Mouse (Mus musculus) forebrain, embryonic 15.5 days (tissue): Measurements from ENCODE around the gene Ska3. TPM values are rescaled to one million over a fixed set of nuclear protein-coding genes. Genes with fewer than 3 reads are reported as not detected.
A peak's percentile ranks its signal among the peaks of the same experiment; 100 is the strongest.
"Not testable (repeated sequence)": the region's sequence is repeated elsewhere in the genome, so short reads cannot be mapped to it uniquely, and the experiment has no call there.

ENCODE experiments used
- ATAC-seq: fragments of 200-750 bp; cut with Nextera tagmentation; replicated peaks from 2 replicates; pipeline ENCODE4 v1.8.0; 2017; ENCODE audit warnings: mild to moderate bottlenecking, moderate TSS enrichment, moderate library complexity
- H3K27ac ChIP-seq: fragments of 300-500 bp; sonication (generic); replicated peaks from 2 replicates; pipeline ENCODE4 v1.5.1; 2015; ENCODE audit warnings: mild to moderate bottlenecking, inconsistent platforms
- H3K27me3 ChIP-seq: fragments of 300-500 bp; sonication (generic); 2 replicates; pipeline ENCODE4 v1.6.1; 2015; ENCODE audit warnings: inconsistent platforms
- H3K36me3 ChIP-seq: fragments of 300-500 bp; sonication (generic); 2 replicates; pipeline ENCODE4 v1.6.1; 2015; ENCODE audit warnings: mild to moderate bottlenecking, inconsistent platforms
- H3K4me1 ChIP-seq: fragments of 300-500 bp; sonication (generic); 2 replicates; pipeline ENCODE4 v1.6.1; 2015; ENCODE audit warnings: inconsistent platforms
- H3K4me2 ChIP-seq: fragments of 300-500 bp; sonication (generic); replicated peaks from 2 replicates; pipeline ENCODE4 v1.6.1; 2015; ENCODE audit warnings: mild to moderate bottlenecking, inconsistent platforms
- H3K4me3 ChIP-seq: fragments of 300-500 bp; sonication (generic); 2 replicates; pipeline ENCODE4 v1.5.1; 2015; ENCODE audit warnings: mild to moderate bottlenecking, inconsistent platforms
- H3K9ac ChIP-seq: fragments of 300-500 bp; sonication (generic); replicated peaks from 2 replicates; pipeline ENCODE4 v1.6.1; 2015; ENCODE audit warnings: mild to moderate bottlenecking, inconsistent platforms
- H3K9me3 ChIP-seq: fragments of 300-500 bp; sonication (generic); 2 replicates; pipeline ENCODE4 v1.6.1; 2016; ENCODE audit warnings: inconsistent platforms
- WGBS: fragments of 180-500 bp; shearing (Covaris S2); methylation state at CpG from one replicate; pipeline ENCODE4 v1.1.7; 2015; ENCODE audit warnings: mixed read lengths; 5-methylcytosine and 5-hydroxymethylcytosine counted together
- polyA plus RNA-seq: library from polyadenylated mRNA; unstranded; fragments of >200 nt; fragmentation: Nextera tagmentation; extraction: Ambion mirVana; gene quantifications from 2 replicates; pipeline ENCODE4 v1.2.1, GENCODE M21; 2015

The Ska3 gene
- polyA plus RNA-seq, result 19.3 and 19.8 TPM in 2 replicates

DNA sequence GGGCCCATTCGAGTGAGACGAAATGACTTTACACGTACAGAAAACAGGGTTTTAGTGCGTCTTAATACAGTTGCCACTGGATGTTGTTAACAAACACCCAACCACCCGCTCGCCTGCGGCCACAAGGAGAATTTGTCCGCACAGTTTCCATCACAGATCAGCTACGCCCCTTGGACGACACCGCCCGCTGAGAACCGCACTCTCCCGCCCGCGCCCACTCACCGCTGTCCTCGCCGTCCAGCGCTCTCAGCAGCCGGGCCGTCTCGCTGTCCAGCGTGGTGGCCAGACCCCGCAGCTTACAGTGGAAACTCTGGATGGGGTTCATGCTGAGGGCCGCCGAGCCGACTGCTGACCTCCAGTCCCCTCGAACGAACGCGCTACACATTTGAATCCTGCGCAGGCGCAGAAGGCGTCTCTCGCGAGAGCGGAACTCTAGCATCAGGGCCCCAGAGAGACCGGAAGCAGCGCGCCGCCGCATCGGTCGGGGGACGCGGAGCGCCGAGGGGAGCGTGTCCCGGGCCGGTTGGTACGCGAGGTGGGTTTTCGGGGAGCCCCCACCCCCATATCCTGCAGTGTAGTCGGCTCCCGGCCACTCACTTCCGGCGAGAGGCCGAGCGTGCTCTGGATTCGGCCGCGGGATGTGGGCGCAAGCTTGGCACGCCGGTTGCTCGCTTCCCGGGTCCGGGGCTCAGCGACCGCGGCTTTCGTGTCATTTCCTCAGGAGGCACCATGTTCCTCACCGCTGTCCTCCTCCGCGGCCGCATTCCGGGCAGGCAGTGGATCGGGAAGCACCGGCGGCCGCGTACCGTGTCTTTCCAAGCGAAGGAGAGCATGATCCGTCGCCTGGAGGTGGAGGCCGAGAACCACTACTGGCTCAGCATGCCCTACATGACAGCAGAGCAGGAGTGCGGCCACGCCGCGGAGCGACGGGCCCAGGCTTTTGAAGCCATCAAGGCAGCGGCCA is at the start of gene Ska3, which contains the start of gene Mrpl57:
Ska3 (minus strand) TSS at position 398 of the 964 bp plus-strand sequence.
Mrpl57 (plus strand) TSS at position 447 of the 964 bp plus-strand sequence.
- H3K4me1 ChIP-seq, result peaks cover 25% of the 10 kb centered on the region
- peak within 1 kb of the TSS; percentile 92 for H3K27ac ChIP-seq
- peak; percentile 99 for ATAC-seq
- under 1% methylated on average over 95 of the region's 96 CpGs for WGBS
- H3K9ac ChIP-seq, result peak within 1 kb of the TSS; percentile 86
- no peaks in the 10 kb centered on the region for H3K27me3 ChIP-seq
- H3K4me2 ChIP-seq, result peak within 1 kb of the TSS; percentile 69
- H3K4me3 ChIP-seq, result peak within 1 kb of the TSS; percentile 87
- no peaks in the 10 kb centered on the region for H3K9me3 ChIP-seq
- peaks cover 13% of the 10 kb centered on the region; the same call in 1 of the 2 replicates for H3K36me3 ChIP-seq

DNA sequence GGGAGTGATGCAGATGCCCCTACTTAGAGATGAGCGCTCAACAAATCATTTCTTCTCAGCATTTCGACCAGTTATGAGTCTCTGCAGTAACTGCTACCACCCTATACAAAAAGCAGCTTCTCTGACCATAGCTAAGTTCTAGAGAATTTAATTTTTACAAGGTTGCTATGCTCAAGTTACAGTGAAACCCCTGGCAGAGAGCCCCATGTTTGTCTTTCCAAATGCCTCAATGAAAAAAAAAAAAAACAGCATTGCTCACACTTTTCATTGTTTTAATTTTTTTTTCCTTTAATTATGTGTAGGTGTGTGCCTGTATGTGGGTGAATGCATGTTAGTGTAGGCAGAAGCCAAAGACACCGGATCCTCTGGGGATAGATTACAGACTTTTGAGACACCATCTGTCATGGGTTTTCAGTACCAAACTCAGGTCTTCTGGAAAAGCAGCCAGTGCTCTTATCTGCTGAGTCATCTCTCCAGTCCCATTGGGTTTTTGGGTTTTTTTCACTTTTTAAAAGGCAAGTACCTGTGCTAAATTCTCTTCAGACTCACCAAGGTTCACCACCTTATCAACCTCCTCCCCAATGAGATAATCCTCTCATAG is 40.8 kb upstream of the Ska3 start:
- no peaks in the 10 kb centered on the region for H3K27me3 ChIP-seq
- H3K27ac ChIP-seq, result no peak overlapping the region
- no peaks in the 10 kb centered on the region for H3K4me1 ChIP-seq
- H3K9ac ChIP-seq, result no peak overlapping the region
- WGBS, result 86% methylated on average over 3 of the region's 3 CpGs
- no peak overlapping the region for H3K4me3 ChIP-seq
- H3K4me2 ChIP-seq, result no peak overlapping the region
- peaks cover 30% of the 10 kb centered on the region for H3K36me3 ChIP-seq
- ATAC-seq, result no peak
- H3K9me3 ChIP-seq, result no peaks in the 10 kb centered on the region

DNA sequence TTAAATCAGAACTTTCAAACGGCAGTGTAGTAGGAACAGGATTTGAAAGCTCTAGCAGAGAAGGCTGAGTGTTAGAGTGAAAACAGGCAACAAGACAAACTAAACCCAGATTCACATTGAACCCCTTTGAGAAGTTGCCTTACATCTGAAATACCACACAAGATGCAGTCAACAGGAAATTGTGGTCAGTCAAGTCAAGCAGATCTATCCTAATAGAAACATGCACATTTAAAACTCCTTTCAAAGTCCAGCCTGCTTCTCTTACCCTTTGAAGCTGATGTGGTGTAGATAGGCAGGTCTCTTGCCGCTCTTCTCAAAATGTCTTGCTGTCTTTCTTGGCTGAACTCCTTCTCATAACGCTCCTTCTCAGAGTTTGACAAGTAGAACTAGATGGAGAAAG is 39.3 kb upstream of the Ska3 start:
- Histone ChIP-seq H3K4me3 (no peak overlapping the region), H3K27ac (no peak overlapping the region), H3K9ac (no peak overlapping the region), H3K4me2 (no peak overlapping the region), H3K27me3 (no peaks in the 10 kb centered on the region), H3K36me3 (peaks cover 34% of the 10 kb centered on the region), H3K4me1 (no peaks in the 10 kb centered on the region), H3K9me3 (no peaks in the 10 kb centered on the region)
- ATAC-seq, result no peak
- 92% methylated on average over 3 of the region's 3 CpGs for WGBS

DNA sequence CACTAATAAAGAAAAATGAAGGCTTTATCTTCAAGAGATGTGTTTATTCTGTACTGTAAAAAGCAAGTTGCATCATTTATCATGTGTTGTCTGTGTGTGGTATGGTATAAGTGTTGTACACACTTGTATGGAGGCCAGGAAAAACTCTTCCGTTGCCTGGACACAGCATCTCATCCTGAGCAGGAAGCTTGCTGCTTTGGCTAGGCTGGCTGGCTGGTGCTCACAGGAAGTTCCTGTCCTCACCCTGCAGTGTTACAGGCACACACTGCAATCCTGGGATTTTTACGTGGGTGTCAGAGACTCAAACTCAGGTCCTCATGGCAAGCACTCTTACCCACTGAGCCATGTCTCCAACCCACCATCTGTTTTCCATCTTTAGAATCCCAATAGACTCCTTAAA is 37.1 kb upstream of the Ska3 start:
- Histone ChIP-seq H3K4me3 (no peak overlapping the region), H3K36me3 (peaks cover 28% of the 10 kb centered on the region), H3K4me2 (no peak overlapping the region), H3K9me3 (no peaks in the 10 kb centered on the region), H3K27ac (no peak overlapping the region), H3K4me1 (no peaks in the 10 kb centered on the region), H3K9ac (no peak overlapping the region), H3K27me3 (no peaks in the 10 kb centered on the region)
- 88% methylated on average over 2 of the region's 2 CpGs for WGBS
- no peak for ATAC-seq

DNA sequence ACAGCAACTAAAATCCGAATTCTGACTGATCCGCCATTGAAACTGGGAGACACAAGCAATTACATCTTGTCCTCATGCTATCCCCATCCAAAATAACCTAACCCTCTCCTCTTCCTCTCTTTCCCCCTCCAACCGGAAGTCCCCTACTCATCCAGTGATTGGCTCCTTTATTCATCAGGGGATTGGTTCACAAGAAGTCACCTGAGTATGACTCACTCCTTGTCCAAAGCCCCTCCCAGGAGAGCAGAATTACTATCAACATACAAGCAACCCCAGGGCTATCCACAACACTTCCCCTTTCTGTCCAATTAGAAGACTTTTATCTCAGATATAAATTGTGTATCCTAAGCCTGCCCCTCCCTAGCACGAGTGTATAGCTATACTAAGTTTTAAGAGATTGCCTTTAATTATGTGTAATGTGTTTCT is 36.0 kb upstream of the Ska3 start:
- no peak for ATAC-seq
- 83% methylated on average over 4 of the region's 4 CpGs for WGBS
- peaks cover 28% of the 10 kb centered on the region for H3K36me3 ChIP-seq

DNA sequence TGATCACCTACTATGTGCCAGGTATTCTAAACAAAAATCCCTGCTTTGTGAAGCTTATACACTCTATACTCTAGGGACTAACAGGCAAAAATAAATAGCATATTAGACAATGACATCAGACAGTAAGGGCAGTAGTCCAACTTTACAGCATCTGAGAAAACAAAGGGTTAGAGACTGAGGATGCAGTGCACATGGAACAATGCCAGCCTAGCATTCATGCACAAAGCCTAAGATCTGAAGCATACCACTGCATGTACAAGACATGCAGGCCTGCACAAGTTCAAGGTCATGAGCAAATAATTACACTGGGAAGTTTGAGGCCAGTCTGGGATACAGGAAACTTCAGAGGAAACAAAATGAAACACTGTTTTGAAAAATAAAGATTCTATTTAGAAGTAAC is 33.5 kb upstream of the Ska3 start:
- Histone ChIP-seq H3K4me2 (no peak overlapping the region), H3K36me3 (peaks cover 25% of the 10 kb centered on the region; the same call in 1 of the 2 replicates), H3K4me1 (no peaks in the 10 kb centered on the region), H3K9ac (no peak overlapping the region), H3K27ac (no peak overlapping the region), H3K4me3 (no peak overlapping the region), H3K27me3 (no peaks in the 10 kb centered on the region), H3K9me3 (no peaks in the 10 kb centered on the region)
- ATAC-seq, result no peak

More for the DNA sequence above, 36.0 kb upstream of the Ska3 start:
- Histone ChIP-seq H3K9ac (no peak overlapping the region), H3K4me3 (no peak overlapping the region), H3K27me3 (no peaks in the 10 kb centered on the region), H3K27ac (no peak overlapping the region), H3K4me2 (no peak overlapping the region), H3K4me1 (no peaks in the 10 kb centered on the region), H3K9me3 (no peaks in the 10 kb centered on the region)

DNA sequence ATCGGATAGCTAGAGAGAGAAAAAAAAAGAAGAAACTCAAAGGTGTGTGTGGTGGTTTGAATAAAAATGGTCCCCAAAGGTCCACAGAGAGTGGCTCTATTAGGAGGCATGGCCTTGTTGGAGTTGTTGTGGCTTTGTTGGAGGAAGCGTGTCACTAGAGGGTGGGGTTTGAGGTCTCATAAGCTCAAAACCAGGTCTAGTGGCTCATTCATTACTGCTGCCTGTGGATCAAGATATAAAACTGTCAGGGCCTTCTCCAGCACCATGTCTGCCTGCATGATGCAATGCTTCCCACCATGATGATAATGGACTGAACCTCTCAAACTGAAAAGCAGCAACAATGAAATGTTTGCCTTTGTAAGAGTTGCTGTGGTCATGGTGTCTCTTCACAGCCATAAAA is 32.6 kb upstream of the Ska3 start:
- Histone ChIP-seq H3K9me3 (no peaks in the 10 kb centered on the region), H3K4me3 (no peak overlapping the region), H3K27ac (no peak overlapping the region), H3K9ac (no peak overlapping the region), H3K4me1 (no peaks in the 10 kb centered on the region), H3K36me3 (peaks cover 19% of the 10 kb centered on the region; the same call in 1 of the 2 replicates), H3K4me2 (no peak overlapping the region), H3K27me3 (no peaks in the 10 kb centered on the region)
- no peak for ATAC-seq
- WGBS, result 94% methylated on average over 2 of the region's 2 CpGs

DNA sequence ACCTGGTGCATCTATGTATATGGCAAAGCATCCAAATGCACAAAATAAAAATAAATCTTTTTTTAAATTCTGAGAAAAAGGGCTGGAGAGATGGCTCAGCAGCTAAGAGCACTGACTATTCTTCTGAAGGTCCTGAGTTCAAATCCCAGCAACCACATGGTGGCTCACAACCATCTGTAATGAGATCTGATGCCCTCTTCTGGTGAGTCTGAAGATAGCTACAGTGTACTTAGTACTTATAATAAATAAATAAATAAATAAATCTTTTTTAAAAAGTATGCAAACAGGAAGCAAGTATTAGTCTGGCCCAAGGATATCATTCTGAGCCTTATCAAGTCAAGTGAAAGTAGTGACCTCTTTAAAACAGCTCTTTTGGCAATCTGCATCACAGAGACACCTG is 30.1 kb upstream of the Ska3 start:
- not testable (repeated sequence) for H3K27me3 ChIP-seq, ATAC-seq, H3K9me3 ChIP-seq, H3K9ac ChIP-seq, H3K27ac ChIP-seq, H3K4me3 ChIP-seq, H3K4me2 ChIP-seq, H3K4me1 ChIP-seq
- H3K36me3 ChIP-seq, result peaks cover 21% of the 10 kb centered on the region; the same call in 1 of the 2 replicates

DNA sequence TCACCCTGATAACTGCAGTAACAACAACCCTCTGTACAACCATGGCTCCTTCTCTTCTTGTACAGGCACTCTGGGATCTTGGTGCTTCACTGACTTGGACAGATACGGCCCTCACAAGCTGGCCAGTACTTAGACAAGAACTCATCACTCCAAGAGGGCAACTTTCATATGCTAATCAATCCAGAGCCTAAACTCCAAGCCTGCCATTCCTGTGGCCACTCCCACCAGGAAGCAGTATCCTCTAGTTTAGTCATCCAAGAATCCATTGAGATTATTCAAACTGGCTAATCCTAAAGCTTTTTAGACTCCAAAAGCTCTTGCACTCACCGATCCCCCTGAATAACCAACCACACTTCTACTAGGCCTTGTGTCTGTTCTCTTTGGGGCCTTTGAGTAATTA is 27.0 kb upstream of the Ska3 start:
- Histone ChIP-seq H3K4me1 (no peaks in the 10 kb centered on the region), H3K27me3 (no peaks in the 10 kb centered on the region), H3K9me3 (no peaks in the 10 kb centered on the region), H3K36me3 (peaks cover 29% of the 10 kb centered on the region; the same call in 1 of the 2 replicates), H3K4me2 (no peak overlapping the region), H3K9ac (no peak overlapping the region), H3K27ac (no peak overlapping the region), H3K4me3 (no peak overlapping the region)
- 57% methylated on average over 2 of the region's 2 CpGs for WGBS
- ATAC-seq, result no peak

DNA sequence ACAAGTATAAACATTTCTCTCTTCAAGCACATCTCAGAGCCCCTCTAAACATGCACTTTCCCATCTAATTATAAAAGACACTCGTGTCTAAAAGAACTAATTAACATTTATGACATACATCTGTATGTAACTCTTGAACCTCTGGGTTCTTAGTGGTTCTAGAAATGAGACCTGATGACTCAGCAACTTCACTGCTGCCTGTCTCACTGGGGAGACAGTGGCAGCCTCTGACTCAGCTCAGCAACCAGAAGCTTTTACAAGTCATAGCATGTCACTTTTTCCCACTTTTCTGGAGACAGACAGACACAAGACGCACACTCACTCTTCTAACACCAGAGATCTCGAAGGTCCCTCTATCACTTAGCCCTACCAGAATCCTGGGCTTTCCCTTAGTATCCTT is 24.3 kb upstream of the Ska3 start:
- no peak overlapping the region for H3K4me3 ChIP-seq
- H3K9me3 ChIP-seq, result no peaks in the 10 kb centered on the region
- no peak overlapping the region for H3K9ac ChIP-seq
- 91% methylated on average over 3 of the region's 3 CpGs for WGBS
- H3K4me2 ChIP-seq, result no peak overlapping the region
- peaks cover 34% of the 10 kb centered on the region for H3K36me3 ChIP-seq
- ATAC-seq, result no peak
- H3K27me3 ChIP-seq, result no peaks in the 10 kb centered on the region
- no peaks in the 10 kb centered on the region for H3K4me1 ChIP-seq
- H3K27ac ChIP-seq, result no peak overlapping the region

DNA sequence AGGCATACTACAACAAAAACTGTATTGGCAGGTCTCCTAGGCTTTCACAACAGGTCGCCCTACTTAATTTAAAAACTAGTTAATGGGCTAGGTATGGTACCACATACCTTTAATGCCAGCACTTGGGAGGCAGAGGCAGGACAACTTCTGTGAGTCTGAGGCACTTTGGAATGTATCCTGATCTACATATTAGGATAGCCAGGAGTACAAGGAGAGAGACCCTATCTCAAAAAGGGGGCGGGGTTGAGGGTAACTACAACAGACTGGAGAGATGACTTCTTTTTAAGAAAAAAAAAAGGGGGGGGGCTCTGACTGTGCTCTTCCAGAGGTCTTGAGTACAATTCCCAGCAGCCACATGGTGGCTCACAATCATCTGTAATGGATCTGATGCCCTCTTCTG is 22.7 kb upstream of the Ska3 start:
- no peak overlapping the region for H3K27ac ChIP-seq
- H3K4me1 ChIP-seq, result no peaks in the 10 kb centered on the region
- peaks cover 43% of the 10 kb centered on the region for H3K36me3 ChIP-seq
- no peak for ATAC-seq
- H3K4me2 ChIP-seq, result no peak overlapping the region
- WGBS, result 95% methylated on average over 2 of the region's 2 CpGs
- H3K4me3 ChIP-seq, result no peak overlapping the region
- H3K9ac ChIP-seq, result no peak overlapping the region
- H3K9me3 ChIP-seq, result no peaks in the 10 kb centered on the region
- no peaks in the 10 kb centered on the region for H3K27me3 ChIP-seq

DNA sequence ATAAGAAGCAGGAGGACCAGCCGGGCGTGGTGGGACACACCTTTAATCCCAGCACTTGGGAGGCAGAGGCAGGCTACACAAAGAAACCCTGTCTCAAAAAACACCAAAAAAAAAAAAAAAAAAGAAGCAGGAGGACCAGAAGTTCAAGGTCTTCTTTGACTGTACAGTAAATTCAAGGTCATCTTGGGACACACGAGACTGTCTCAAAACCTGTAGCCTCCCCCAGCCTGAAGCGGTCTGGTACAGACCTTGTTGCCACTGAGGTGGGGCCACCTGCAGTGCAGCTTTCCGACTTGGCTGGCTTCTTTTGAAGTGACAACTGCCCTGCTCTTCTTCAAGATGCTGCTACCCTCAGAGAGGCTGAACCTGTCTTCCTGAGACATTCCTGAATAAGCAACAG is 22.1 kb upstream of the Ska3 start:
- H3K36me3 ChIP-seq, result peaks cover 43% of the 10 kb centered on the region
- 84% methylated on average over 5 of the region's 5 CpGs for WGBS
- not testable (repeated sequence) for H3K4me1 ChIP-seq, ATAC-seq, H3K27me3 ChIP-seq, H3K9me3 ChIP-seq, H3K4me2 ChIP-seq, H3K9ac ChIP-seq, H3K4me3 ChIP-seq, H3K27ac ChIP-seq
